Mouse (Mus musculus): ENCODE data around the gene Rab25.

Rab25 gene

GRCm38 (mm10) chr3:88542486-88542885, 5.6 kb downstream of the Rab25 start:
- in situ Hi-C loops (cut with MboI): no loop called here

- in situ Hi-C loops (cut with MboI): no loop called here
Observed at GRCm38 (mm10) chr3:88541622-88542401, 6.3 kb downstream of the Rab25 start.

DNA sequence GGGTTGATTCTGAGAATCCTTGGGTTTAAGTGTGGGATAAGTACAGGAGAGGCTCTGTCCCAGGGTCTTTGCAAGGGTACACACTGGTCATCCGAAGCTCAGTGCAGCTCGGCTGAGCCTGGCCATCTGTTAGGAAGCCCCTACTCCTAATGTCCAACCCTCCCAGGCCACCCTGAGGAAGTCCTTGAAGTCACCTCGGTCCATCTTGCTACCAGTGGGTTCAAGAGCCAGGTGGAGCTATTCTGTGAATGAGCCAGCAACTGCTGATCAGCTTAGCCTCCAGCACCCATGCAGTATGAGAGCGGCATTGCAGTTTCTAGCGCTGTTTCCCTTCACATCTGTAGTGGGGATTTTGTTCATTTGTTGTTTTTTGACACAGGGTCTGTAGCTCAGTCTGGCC, 8.0 kb downstream of the Rab25 start:
- in situ Hi-C loops (cut with MboI): no loop called here

- in situ Hi-C loops (cut with MboI): no loop called here
Observed at GRCm38 (mm10) chr3:88539397-88539796, 8.7 kb downstream of the Rab25 start.

DNA sequence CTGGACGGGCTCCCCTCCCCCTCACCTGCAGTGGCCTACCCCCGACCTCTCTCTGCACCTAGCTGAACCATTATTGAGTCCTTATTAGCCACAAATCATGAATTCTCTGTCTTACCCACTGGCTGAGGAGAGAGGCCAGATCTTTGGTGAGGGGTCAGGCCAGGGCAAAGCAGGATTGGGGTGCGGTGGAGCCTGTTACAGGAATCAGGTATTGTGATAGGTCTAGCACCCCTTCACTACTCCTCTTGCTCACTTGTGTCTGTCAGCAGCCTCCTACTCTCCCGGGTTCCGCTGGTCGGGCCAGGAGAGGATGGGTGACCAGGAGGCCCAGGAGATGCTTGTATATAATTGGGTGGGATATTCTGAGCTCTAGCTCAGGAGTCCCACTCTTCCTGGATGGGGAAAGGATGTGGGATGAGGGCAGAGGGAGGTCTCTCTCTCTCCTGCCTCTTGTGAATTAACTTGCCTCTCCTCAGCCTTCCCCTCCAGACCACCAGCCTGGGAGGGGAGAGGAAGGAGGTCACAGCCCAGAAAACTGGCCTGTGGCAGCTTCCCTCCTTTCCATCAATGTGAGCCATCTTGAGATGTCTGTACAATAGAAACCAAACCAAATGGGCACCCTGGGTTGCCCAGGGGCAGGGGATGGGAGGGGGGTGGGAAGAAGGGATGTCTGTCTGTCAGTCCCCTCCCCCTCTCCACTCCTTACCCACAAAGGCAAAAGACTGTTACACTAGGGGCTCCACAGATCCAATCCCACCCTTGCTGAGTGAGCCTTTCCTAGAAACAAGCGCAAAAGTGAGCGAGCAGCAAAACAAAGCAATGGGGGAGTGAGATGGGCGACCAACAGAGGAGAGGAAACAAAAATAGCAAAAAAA, 9.6 kb downstream of the Rab25 start:
- in situ Hi-C loops (cut with MboI): no loop called here

DNA sequence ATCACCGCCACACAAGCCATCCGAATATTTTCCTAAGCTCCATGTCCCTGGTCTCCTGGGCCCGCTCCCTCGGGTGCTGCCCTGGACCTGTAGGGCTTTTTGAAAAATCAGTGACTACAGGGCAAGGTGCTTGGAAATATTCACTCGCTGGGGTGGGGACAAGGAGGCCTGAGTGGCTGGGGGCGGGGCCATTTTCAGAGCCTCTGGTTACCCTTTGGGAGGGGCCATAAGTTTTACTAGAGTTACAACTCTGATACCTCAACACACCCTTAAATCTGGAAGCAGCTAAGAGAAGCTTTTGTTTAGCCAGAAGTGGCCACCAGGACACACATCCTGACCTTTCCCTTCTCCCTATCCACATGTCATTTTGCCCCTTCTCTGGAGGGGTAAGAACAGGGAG, 11.0 kb downstream of the Rab25 start:
- in situ Hi-C loops (cut with MboI): no loop called here

DNA sequence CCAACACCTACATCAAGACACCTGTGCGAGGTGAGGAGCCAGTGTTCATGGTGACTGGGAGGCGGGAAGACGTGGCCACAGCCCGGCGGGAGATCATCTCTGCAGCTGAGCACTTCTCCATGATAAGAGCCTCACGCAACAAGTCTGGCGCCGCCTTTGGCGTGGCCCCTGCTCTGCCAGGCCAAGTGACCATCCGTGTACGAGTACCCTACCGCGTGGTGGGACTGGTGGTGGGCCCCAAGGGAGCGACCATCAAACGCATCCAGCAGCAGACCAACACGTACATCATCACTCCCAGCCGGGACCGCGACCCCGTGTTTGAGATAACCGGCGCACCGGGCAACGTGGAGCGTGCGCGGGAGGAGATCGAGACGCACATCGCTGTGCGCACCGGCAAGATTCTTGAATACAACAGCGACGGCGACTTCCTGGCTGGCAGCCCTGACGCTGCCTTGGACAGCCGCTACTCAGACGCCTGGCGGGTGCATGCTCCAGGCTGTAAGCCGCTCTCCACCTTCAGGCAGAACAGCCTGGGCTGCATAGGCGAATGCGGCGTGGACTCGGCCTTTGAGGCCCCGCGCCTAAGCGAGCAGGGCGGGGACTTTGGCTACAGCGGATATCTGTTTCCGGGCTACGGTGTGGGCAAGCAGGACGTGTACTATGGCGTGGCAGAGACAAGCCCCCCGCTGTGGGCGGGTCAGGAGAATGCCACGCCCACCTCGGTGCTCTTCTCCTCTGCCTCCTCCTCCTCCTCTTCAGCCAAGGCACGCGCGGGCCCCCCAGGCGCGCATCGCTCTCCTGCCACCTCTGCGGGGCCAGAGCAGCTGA, 11.8 kb downstream of the Rab25 start:
- in situ Hi-C loops (cut with MboI): no loop called here

DNA sequence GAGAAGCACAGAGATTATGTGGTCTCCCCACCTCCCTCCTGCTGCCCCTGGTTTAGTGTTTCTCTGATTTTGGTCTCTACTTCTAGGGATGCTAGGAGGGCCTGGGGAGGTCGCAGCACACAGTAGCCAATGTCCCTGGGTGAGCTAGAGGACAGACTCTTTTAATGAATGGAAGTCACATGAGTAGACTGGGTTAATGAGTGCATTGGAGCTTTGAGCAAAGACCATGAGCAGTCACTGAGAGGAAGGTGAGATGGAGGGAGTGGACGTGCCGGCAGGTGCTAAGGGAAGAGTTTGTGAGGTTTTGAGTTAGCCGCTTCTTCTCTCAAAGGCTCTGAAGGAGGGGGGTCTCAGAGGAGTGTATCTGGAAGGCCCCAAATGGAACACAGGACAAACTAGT, 12.6 kb downstream of the Rab25 start:
- in situ Hi-C loops (cut with MboI): no loop called here

- in situ Hi-C loops (cut with MboI): no loop called here
Observed at GRCm38 (mm10) chr3:88535005-88535404, 13.1 kb downstream of the Rab25 start.

GRCm38 (mm10) chr3:88533706-88534105, 14.4 kb downstream of the Rab25 start:
- in situ Hi-C loops (cut with MboI): loop anchor here (5.0 kb wide), 1 partner anchor 126 kb away; no protein-coding TSS in a partner anchor

DNA sequence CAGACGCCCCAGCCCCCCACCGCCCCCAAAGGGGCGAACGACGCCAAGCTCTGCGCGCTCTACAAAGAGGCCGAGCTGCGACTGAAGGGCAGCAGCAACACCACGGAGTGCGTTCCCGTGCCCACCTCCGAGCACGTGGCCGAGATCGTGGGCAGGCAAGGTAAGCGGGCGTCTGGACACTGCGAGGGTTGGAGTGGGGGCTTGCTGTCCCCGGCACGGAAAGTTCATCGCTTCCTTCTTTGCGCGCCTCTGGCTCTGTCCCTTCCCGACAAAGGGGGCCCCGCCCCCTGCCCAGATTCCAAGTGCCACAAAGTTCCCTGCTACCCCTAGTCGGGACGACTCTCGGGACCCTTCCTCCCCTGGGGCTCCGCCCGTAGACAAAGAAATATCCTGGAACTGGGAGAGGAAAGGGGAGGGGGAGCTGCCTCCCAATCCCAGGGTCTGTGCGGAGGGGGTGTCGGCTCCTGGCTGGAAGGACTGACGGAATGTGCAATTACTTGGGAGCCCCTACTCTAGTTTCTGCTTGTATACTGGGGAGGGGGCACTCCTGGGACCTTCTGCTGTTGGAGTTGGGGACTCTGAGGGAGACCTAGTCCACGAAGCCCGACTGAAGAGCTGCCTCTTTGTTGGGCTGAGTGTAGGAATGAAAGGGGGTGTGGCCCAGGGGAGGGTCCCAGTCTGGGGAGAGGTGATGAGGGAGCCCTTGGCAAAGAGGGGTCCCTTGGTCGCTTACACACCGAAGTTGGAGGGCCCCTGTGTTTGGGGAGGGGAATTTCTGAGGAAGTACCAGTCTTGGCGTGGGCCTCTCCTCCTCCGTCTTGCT, 15.2 kb downstream of the Rab25 start:
- in situ Hi-C loops (cut with MboI): loop anchor here (5.0 kb wide), 1 partner anchor 126 kb away; no protein-coding TSS in a partner anchor

- in situ Hi-C loops (cut with MboI): loop anchor here (5.0 kb wide), 1 partner anchor 125 kb away; no protein-coding TSS in a partner anchor
Observed at GRCm38 (mm10) chr3:88532299-88532674, 15.8 kb downstream of the Rab25 start, which contains the start of gene Mex3a. Gene Mex3a, plus strand, starts transcription at chr3:88532395.

DNA sequence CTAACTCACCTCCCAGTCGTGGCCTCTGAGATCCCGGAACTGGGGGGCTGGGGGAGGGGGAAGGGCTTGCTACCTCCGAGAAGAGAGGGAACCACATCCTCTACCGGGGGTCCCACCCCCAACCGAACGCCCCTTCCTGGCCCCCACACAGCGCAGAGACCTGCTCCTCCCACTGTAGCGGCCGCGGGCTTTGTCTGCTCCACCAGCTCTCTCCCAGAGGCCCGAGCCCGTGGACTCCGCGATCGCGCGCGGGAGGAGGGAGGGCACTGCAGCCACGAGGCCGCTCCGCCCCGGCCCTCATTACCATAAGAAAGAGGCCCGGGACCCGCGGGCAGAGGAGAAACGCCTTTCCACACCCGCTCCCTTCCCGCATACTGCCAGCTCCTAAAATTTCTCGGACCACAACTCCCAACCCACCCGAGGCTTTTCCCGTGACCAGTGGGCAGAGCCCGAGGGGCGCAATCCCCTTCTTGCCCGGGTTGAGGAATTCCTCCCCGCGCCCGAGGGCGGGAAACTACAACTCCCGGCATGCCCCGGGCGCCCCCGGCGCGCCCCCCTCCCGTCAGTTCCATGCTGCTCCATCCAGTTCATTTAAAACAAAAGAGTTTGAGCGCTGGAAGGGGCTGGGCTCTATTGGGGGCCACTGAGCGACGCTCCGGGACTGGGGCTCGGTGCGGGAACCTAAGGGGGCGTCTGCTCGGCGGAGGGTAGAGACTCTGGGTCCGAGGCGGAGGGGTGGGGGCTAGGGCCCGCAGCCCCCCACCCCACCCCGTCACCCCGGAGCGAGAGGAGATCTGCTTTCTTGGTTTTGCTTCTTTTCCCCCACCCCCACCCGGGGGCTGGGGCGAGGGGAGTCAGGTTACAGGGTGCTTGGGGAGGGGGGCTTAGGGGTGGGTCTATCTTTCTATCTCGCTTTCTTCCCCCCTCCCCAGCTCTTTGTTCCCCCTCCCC, 16.5 kb downstream of the Rab25 start:
- in situ Hi-C loops (cut with MboI): loop anchor here (5.0 kb wide), 1 partner anchor 124 kb away; no protein-coding TSS in a partner anchor

- in situ Hi-C loops (cut with MboI): loop anchor here (5.0 kb wide), 1 partner anchor 123 kb away; no protein-coding TSS in a partner anchor
Observed at GRCm38 (mm10) chr3:88530082-88530864, 17.8 kb downstream of the Rab25 start.

- in situ Hi-C loops (cut with MboI): no loop called here
Observed at GRCm38 (mm10) chr3:88529204-88530000, 18.7 kb downstream of the Rab25 start.

DNA sequence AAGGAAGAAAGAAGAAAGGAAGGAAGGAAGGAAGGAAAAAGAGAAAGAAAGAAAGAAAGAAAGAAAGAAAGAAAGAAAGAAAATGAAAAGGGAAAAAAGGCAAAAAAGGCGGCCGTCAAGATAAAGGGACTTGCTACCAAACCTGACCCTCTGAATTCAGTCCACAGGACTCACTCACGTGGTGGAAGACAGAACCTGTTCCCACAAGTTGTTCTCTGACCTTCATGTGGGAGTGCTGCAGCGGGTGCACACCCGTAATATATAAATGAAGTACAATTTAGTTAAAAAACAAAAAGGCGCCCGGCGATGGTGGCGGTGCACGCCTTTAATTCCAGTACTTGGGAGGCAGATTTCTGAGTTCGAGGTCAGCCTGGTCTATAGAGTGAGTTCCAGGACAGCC, 19.5 kb downstream of the Rab25 start:
- in situ Hi-C loops (cut with MboI): no loop called here

DNA sequence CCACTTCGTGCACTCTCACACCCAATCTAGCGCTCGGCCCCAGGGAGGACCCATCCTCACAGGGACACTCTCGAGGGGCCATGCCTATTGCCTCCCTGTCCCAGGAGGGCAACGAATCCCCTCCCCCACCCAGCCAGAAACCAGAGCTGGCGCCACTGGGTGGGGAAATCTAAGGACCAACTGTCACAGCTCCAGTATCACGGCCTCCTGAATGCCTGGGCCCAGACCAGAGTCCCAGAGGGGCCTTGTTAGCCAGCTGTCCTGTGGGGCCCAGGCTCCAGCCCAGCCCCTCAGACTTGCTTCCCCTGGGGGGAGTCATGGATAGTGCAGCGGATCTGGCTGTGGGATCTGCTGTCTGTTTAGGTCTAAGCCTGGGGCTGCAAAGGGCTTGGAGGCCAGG, 20.5 kb downstream of the Rab25 start:
- in situ Hi-C loops (cut with MboI): no loop called here
